Mouse (Mus musculus) adrenal gland, postnatal 10 days (tissue): Measurements from ENCODE around the gene Zfp740. TPM values are rescaled to one million over a fixed set of nuclear protein-coding genes. Genes with fewer than 3 reads are reported as not detected.

Experiments used
- DNase-seq: peaks from one replicate; pipeline ENCODE4 v3.0.0; 2021; ENCODE audit warnings: mixed read lengths
- total RNA-seq, 2 experiments: library from RNA; stranded (reverse); gene quantifications; 2 replicates each; pipeline ENCODE4 v1.2.3; 2021

Gene Zfp740
- total RNA-seq, 2 experiments from 2014 or later, result 66.7 to 84.9 TPM

DNA sequence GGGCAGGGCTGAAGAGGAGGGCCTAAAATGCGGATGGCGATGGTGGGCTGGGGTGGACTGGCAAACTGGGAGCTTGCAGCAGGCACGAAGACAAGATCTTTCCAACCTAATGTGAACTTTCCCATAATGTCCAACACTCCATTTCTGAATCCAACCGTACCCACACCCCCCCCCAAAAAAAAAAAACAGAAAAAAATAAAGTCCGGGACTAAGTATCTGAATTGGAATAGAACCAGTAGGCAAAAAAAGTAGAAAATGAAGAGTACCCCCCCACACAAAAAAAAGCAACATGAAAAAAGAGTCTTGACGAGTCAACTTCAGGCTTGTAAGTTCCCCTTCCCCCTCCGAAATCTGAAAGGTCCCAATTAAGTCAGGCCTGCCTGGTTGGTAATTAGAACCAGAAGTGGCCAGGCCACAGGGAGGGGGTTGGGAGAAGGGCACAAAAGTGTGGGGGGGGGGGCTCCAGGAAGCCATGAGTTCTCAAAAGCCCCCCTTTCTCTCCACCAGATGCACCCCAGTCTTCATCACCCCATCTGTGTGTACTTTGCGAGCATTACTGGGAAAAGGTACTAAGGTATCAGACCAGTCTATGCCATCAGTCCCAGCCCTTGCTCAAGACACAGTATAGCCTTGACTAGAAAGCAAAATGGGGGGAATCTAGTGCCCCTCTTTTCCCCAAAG, 45.2 kb downstream of the Zfp740 start:
- no peak for DNase-seq

DNA sequence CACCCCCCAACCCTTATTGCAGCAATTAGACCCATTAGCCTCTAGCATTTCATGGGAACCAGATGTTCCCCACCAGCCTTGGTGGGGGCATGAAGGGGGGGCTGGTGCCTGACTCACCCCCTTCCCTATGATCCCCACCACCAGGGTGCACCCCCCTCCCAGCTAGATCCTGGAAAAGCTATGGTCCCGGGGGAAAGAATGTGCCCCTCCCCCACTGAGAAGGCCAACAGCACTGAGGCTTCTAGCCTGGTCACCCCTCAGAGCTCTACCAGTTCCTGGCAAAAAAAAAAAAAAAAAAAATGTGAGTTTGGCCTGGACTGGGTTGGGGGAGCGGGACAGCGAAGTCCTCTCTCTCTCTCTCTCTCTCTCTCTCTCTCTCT, 45.8 kb downstream of the Zfp740 start:
- DNase-seq, result no peak

DNA sequence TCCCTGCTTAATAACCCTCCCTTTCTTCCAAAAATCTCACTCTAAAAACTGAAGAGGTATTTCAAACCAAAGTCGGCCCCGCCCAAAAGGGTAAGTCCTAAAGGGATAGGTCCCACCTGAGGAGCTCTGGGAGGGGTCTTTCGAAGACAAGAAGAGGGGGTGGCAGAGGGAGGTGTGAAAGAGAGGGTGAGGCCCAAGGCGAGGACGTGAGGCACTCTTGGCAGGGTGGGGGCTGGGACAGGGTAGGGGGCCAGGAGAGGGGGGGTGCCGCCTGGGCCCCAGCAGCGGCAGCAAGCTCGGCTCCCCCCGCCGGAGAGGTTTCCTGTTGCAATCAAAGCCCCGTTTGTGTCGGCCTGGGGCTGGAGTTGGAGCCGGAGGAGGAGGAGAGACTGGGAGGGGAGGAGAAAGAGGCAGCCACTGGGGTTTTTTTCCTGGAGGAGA, 46.2 kb downstream of the Zfp740 start:
- DNase-seq, result peak; percentile 41

DNA sequence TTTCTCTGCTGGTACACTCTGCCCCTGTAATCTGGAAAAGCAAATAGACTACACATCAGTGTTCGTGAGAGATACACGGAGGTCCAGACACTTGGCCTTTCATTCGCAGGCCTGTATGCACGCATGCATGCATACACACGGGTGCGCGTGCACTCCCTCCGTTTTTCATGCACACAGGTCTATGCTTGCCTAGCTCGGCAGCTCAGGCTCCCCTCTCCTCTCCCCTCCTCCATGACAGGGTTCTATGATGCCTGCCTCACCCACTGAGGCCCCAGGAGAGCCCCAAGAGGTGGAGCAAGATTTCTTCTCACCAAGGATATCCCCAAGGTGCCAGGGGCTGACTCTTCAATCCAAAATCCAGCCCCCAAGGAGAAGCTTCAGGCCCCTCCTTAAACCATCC, 46.9 kb downstream of the Zfp740 start:
- DNase-seq, result no peak

DNA sequence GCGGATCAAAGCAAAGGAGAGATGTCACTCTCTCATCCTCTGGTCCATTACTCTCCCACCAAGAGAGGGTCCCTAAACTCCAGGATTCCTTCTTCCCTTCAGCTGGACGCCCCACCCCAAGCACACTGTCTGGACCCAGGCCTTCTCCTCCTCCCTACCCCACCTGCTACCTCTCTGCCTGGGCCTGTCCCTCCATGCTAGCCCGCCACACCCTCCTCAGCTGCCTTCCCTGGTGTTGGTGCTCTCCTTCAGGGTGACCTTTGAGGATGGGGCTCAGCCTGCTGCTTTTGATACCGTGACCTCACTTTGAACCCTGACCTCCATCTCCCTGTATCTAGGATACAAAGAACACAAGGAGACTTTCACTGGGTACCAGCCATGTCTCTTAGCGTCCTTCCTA, 47.5 kb downstream of the Zfp740 start:
- no peak for DNase-seq

DNA sequence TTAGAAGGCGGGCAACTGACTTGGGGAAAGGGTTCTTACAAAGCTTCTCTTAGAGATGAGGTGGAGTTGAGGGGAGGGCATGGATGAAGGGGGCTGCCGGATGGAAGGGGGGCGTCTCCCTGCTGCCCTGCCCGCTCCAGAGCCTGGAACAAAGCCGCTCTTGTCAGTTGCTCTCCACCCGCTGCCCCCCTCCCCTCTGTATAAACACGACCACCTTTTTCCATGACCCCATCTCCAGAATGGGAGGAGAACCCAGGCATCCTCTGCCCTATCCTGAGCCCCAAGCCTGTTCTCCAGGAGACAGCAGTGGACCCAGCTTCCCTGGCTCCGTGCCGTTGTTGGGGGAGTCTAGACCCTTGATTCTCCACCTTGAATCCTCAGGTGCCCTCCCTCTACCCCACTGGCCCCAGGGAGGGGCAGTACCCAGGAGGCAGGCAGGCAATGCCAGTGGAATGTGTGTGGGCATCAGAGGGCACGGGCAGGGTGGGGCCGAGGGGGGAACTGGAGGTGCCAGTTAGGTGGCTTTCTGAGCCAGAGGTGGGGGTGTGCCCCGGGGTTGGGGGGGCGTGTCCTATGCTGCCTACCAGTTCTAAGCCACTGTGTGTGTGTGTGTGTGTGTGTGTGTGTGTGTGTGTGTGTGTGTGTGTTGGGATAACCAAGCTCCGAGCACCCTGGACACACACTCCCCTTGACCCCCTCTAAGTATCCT, 52.7 kb downstream of the Zfp740 start:
- DNase-seq, result no peak

DNA sequence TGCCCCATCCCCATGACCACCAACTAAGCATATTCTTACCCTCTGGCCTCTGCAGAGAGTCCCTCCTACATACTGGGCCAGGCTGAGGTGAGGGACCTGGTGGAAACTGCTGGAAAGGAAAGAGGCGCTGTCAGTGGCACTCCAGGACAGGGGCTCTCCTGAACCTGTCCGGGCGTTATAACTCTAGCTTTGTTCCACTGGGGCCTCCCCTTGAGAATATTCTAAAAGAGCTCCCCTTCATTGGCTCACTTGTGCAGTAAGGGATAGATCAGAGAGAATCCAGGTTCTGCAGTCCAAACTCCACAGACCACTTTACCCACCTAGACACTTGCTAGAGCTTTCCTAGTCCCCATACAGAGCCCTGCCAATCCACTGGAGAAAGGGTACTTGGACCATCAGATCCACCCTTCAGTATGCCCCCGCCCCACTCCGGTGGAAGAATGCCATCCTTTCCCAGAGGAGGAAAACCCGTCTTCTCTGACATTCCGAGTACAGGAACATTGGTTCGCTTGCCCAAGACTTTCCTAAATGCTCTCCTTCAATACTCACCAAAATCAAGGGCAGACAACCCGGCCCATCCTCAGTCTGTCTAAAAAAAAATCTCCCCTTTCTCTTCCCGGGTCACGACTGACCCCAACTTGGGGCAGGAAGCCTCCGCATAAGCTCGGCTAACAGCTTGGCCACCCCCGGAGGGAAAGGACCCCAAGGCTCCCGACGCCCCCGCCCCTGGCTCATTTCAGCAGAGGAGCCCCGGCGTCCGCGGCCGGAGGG, 53.6 kb downstream of the Zfp740 start:
- no peak for DNase-seq

DNA sequence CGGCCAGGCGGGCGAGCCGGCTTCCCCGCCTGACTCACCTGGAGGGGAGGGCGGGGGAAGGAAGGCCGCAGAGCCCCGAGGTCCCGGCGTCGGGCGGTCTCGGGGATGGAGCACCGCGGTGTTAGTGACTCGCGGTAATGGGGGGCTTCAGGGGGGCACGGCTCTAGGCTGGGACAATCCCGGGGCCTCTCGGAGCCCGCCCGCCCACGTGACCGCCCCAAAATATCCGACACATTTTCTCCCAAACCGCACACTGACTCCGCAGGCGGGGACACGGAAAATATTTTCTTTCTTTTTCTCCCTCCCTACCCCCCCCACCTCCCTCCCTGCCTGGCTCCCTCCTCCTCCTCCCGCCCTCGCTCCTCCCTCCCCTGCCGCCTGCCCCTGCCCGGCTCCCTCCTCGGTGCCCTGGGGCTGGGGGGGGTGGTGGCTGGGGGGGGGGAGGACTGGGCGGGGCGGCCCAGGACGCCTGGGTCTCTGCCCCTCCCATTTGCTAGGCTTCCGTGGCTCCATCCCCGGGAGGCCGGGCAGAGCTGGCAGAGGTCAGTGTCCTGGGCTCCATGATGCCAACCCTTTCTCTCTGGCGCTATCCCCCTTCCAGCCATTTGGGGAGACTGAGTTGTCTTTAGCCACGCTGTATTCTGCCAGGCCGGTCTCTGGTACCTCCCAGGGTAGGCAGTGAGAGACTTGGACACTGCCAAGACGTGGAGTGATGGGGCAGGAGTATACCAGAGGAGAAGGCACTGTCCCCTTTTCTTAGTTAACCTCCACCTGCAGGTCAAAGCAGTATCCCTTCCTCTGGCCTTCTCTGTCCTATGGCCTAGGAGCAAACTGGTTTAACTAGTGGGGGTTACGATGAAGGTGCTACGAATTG, 54.4 kb downstream of the Zfp740 start, which contains the start of gene Rarg:
Gene Rarg (minus strand): TSS at position 316 of the 874 bp plus-strand sequence.
- peak; percentile 65 for DNase-seq

DNA sequence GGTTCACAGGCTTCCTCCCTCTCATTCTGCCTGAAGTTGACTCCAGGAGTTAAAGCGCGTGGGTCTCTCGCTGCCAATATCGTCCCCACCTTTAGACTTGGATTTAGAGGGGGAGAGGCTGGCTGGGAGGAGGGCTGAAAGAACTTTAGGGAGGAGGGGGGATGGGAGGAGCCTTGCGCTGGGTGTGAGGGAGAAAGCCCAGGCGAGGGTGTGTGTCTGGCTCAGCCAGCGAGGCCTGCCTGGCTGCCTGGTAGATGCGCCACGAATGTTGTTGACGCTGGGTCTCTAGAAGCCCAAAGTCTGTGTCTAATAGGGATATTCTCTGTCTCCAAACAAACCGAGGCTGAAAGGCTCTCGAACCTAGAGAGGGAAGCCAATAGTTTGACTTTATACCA, 55.0 kb downstream of the Zfp740 start:
- no peak for DNase-seq

DNA sequence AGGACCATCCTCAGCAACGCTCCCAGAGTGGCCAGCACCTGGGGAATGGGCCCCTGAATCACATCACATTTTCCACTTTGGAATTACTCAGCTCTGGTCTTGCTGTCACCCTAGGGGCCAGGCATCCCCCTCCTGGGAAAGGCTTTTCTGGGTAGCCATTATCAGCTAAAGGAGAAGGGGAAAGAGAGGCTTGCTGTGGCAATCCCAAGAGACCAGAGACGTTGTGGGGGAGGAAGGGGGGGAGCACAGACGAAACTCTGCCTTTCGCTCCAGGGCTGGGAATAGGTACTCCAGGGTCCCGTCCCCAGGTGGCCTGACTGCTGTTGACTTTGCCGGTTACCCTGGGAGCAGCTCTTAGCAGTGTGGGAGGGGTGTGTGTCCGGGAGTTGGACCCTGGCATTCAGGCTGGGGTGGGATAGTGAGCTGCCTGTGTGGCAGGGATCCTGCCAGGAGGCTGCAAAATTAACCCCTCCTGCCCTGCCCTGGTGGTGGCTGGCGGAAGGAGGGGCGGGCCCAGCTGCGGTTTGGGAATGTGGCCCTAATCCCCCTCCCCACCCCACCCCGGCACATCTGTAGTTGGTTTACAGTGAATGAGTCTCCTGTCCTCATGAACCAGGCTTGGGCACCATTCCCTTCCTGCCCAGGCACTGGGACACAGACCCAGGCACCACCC, 55.7 kb downstream of the Zfp740 start:
- DNase-seq, result no peak

DNA sequence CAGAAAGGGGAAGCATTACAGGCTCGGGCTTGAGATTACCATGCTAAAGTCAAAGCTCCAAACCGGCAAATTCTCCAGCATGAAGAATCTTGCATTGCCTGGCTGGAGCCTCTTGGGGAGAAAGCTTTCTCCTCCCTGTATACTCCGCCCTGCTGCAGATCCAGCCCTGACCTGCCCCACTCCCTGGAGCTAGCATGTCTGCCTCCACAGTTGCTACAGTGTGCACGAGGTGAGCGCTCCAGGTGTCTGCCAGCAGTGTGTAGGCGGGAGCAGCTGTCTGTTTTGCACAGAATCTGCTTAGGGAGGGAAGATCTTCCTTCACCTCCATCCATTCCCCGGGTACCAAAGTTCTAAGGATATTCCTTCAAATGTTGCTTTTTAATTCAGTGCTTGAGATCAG, 59.5 kb downstream of the Zfp740 start:
- no peak for DNase-seq

DNA sequence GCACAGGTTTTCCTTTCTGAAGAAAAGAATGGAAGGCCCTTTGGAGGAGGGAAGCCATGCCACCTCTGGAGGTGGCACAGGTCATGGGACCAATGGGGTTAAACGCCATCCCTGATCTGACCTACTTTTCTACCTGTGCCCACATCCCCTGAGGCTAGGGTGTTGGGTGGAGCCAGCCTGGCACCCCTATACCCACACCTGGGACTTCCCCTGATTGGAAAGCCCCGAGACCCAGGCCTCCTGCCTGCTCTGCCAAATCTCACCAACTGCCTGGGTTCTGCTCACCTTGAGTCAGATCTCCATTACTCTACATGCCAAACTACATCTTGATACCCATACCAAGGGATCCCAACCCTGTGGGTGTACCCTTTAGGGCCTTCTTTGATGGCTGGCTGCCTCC, 60.0 kb downstream of the Zfp740 start:
- DNase-seq, result no peak

Other genes starting within 250 kb of the Zfp740 start
- under 1 TPM in 1 of 2 experiments, not detected in 1; 0.09 TPM for gene Krt78, start 249.0 kb upstream of the Zfp740 start, total RNA-seq
- gene Krt8, start 198.8 kb upstream of the Zfp740 start, total RNA-seq, result 10 to 100 TPM; 12.1 to 24.2 TPM
- gene Krt18, start 175.1 kb upstream of the Zfp740 start, total RNA-seq, result 10 to 100 TPM; 15.9 to 28.3 TPM
- gene Eif4b, start 129.5 kb upstream of the Zfp740 start, total RNA-seq, result 100 to 1,000 TPM; 248 to 266 TPM
- 10 to 100 TPM; 64.5 to 84.6 TPM for gene Tns2, start 102.8 kb upstream of the Zfp740 start, total RNA-seq
- 10 to 100 TPM; 27.4 to 31.5 TPM for gene Spryd3, start 67.0 kb upstream of the Zfp740 start, total RNA-seq
- 10 to 100 TPM; 40.3 to 48.1 TPM for gene Igfbp6, start 58.9 kb upstream of the Zfp740 start, total RNA-seq
- 1 to 10 TPM; 4.9 to 8.1 TPM for gene Soat2, start 52.7 kb upstream of the Zfp740 start, total RNA-seq
- gene Csad, start 1.5 kb downstream of the Zfp740 start, total RNA-seq, result 100 to 1,000 TPM; 155 to 156 TPM
- gene Itgb7, start 28.7 kb downstream of the Zfp740 start, total RNA-seq, result 1 to 10 TPM; 6.4 to 7.1 TPM
- 10 to 100 TPM; 22.7 to 30.3 TPM for gene Rarg, start 54.3 kb downstream of the Zfp740 start, total RNA-seq
- not detected for gene Gm9918, start 67.3 kb downstream of the Zfp740 start, total RNA-seq
- 10 to 100 TPM; 29.0 to 29.4 TPM for gene Mfsd5, start 76.2 kb downstream of the Zfp740 start, total RNA-seq
- 10 to 100 TPM in 1 of 2 experiments, 1 to 10 TPM in 1; 8.8 to 11.9 TPM for gene Espl1, start 93.0 kb downstream of the Zfp740 start, total RNA-seq
- gene Pfdn5, start 122.9 kb downstream of the Zfp740 start, total RNA-seq, result 100 to 1,000 TPM; 342 to 354 TPM
- 10 to 100 TPM; 50.0 to 62.5 TPM for gene Myg1, start 128.5 kb downstream of the Zfp740 start, total RNA-seq
- 10 to 100 TPM; 21.4 to 24.7 TPM for gene Aaas, start 147.5 kb downstream of the Zfp740 start, total RNA-seq
- gene Sp7, start 163.9 kb downstream of the Zfp740 start, total RNA-seq, result 1 to 10 TPM in 1 of 2 experiments, under 1 TPM in 1; 0.15 to 2.3 TPM
- gene Sp1, start 202.9 kb downstream of the Zfp740 start, total RNA-seq, result 10 to 100 TPM; 67.8 to 83.4 TPM
- 1 to 10 TPM; 1.7 to 2.1 TPM for gene Amhr2, start 242.1 kb downstream of the Zfp740 start, total RNA-seq